Mouse (Mus musculus) urinary bladder, adult 2 months (tissue): Measurements from ENCODE around the gene Snrnp35. TPM values are rescaled to one million over a fixed set of nuclear protein-coding genes. Genes with fewer than 3 reads are reported as not detected.

Source experiments
- DNase-seq: peaks from one replicate; pipeline ENCODE4 v3.0.0; 2022; ENCODE audit warnings: low spot score
- polyA plus RNA-seq: library from polyadenylated mRNA; depleted of rRNA; stranded (reverse); fragments of >200 nt; gene quantifications from 2 replicates; pipeline ENCODE4 v1.2.3, GENCODE M21; 2012; rRNA removed

Gene Snrnp35
- polyA plus RNA-seq, 1 experiment: 7.2 TPM

DNA sequence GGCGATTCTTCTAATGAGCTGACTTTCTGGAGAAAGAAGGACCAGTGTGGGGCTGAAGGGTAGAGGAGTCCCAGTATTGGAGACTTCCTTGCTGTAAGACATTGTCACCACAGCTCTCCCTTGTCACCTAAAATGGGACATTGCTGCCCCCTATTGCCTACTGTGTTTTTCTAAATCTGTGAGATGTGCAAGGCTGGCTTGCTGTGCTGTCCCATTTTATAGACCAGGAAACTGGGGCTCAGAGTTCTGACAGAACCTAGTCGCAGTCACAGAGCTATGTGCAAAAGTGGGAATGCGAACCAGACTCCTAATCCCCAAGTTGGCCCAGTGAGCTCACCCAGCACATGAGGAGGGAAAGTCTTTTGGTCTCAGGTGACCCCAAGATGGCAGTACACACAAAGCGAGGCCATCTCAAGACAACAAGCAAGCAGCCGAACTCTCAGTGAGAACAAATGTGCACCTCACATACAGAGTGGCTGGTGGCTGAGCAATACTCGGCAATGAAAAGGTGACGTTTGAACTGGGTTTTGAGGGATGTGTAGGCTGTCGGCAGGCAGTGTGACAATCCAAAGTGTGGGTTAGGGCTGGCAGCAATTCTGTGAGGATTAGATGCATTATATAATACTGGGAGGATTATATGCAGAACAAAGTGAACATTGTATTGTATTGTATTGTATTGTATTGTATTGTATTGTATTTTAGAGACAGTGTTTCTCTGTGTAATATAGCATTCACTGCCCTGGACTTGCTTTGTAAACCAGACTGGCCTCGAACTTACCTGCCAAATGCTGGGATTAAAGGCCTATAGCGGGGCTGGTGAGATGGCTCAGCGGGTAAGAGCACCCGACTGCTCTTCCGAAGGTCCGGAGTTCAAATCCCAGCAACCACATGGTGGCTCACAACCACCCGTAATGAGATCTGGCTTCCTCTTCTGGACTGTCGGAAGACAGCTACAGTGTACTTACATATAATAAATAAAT lies 56.2 kb downstream of the Snrnp35 start:
- DNase-seq: no peak

- DNase-seq: no peak
Observed at GRCm38 (mm10) chr5:124539905-124540304, 57.0 kb downstream of the Snrnp35 start.

GRCm38 (mm10) chr5:124540383-124540786 lies 57.5 kb downstream of the Snrnp35 start, which contains the start of gene Tmed2:
TSS of gene Tmed2 (plus strand) at chr5:124540695.
- peak; percentile 94 for DNase-seq

Other genes starting within 250 kb of the Snrnp35 start
- 23.0 and 33.6 TPM in 2 replicates for gene Pitpnm2, start 233.4 kb upstream of the Snrnp35 start, polyA plus RNA-seq
- 7.2 and 7.7 TPM in 2 replicates for gene Mphosph9, start 155.2 kb upstream of the Snrnp35 start, polyA plus RNA-seq
- gene 2810006K23Rik, start 155.0 kb upstream of the Snrnp35 start, polyA plus RNA-seq: 9.1 and 9.6 TPM in 2 replicates
- gene Cdk2ap1, start 120.1 kb upstream of the Snrnp35 start, polyA plus RNA-seq: 106 and 119 TPM in 2 replicates
- gene Sbno1, start 57.1 kb upstream of the Snrnp35 start, polyA plus RNA-seq: 30.6 and 35.2 TPM in 2 replicates
- gene Kmt5a, start 43.2 kb upstream of the Snrnp35 start, polyA plus RNA-seq: 53.7 and 62.0 TPM in 2 replicates
- 18.7 and 20.3 TPM in 2 replicates for gene Rilpl2, start 4.8 kb upstream of the Snrnp35 start, polyA plus RNA-seq
- gene Rilpl1, start 48.3 kb downstream of the Snrnp35 start, polyA plus RNA-seq: 17.7 and 24.6 TPM in 2 replicates
- gene Tmed2, start 57.6 kb downstream of the Snrnp35 start, polyA plus RNA-seq: 226 and 254 TPM in 2 replicates
- 14.3 and 14.7 TPM in 2 replicates for gene Ddx55, start 69.7 kb downstream of the Snrnp35 start, polyA plus RNA-seq
- 42.0 and 46.2 TPM in 2 replicates for gene Eif2b1, start 96.0 kb downstream of the Snrnp35 start, polyA plus RNA-seq
- gene Gtf2h3, start 96.0 kb downstream of the Snrnp35 start, polyA plus RNA-seq: 46.2 and 58.4 TPM in 2 replicates
- 35.7 and 36.5 TPM in 2 replicates for gene Atp6v0a2, start 145.4 kb downstream of the Snrnp35 start, polyA plus RNA-seq
- 0.15 and 0.36 TPM in 2 replicates for gene Dnah10, start 242.0 kb downstream of the Snrnp35 start, polyA plus RNA-seq